Mouse (Mus musculus): ENCODE measurements around the gene Kiss1r. TPM values are rescaled to one million over a fixed set of nuclear protein-coding genes. Genes with fewer than 3 reads are reported as not detected.
A peak's percentile ranks its signal among the peaks of the same experiment; 100 is the strongest.

Kiss1r gene
- polyA plus RNA-seq, 1 experiment: 0.25 TPM

- Histone ChIP-seq H3K27me3 (ENCODE audit: control insufficient read depth, insufficient read depth, low read length, poor library complexity, severe bottlenecking) (no peaks in the 10 kb centered on the region), H3K9me3 (replicated peaks; ENCODE audit: control insufficient read depth, insufficient read depth, low read length, poor library complexity, severe bottlenecking) (no peaks in the 10 kb centered on the region), H3K9ac (ENCODE audit: low read depth, poor library complexity, severe bottlenecking) (no peak overlapping the region), H3K27ac (ENCODE audit: insufficient read depth, low read length) (no peak overlapping the region), H3K36me3 (ENCODE audit: control insufficient read depth, insufficient read depth, low read length, poor library complexity, severe bottlenecking) (no peaks in the 10 kb centered on the region), H3K4me3 (ENCODE audit: low read depth, low read length) (no peak overlapping the region), H3K4me1 (ENCODE audit: control insufficient read depth, insufficient read depth, low read length) (no peaks in the 10 kb centered on the region)
- TF ChIP-seq CTCF (IDR thresholded peaks at IDR 0.05; ENCODE audit: low read depth, low read length) (no peak), POLR2A (IDR thresholded peaks at IDR 0.05; ENCODE audit: insufficient read depth, low read length) (no peak), EP300 (IDR thresholded peaks at IDR 0.05; ENCODE audit: insufficient read depth, low read depth, low read length) (no peak)
These were observed 4.4 kb upstream of the Kiss1r start for GRCm38 (mm10) chr10:79912412-79912811.

- no peak overlapping the region for H3K9ac ChIP-seq (ENCODE audit: low read depth, poor library complexity, severe bottlenecking)
- no peaks in the 10 kb centered on the region for H3K4me1 ChIP-seq (ENCODE audit: control insufficient read depth, insufficient read depth, low read length)
- no peak overlapping the region for H3K4me3 ChIP-seq (ENCODE audit: low read depth, low read length)
These were observed 2.4 kb upstream of the Kiss1r start for GRCm38 (mm10) chr10:79914131-79914947.

GRCm38 (mm10) chr10:79914948-79915596 is 1.7 kb upstream of the Kiss1r start:
- Histone ChIP-seq H3K27me3 (ENCODE audit: control insufficient read depth, insufficient read depth, low read length, poor library complexity, severe bottlenecking) (no peaks in the 10 kb centered on the region), H3K36me3 (ENCODE audit: control insufficient read depth, insufficient read depth, low read length, poor library complexity, severe bottlenecking) (no peaks in the 10 kb centered on the region), H3K4me3 (ENCODE audit: low read depth, low read length) (no peak overlapping the region), H3K9ac (ENCODE audit: low read depth, poor library complexity, severe bottlenecking) (no peak overlapping the region), H3K4me1 (ENCODE audit: control insufficient read depth, insufficient read depth, low read length) (peaks cover 1% of the 10 kb centered on the region), H3K9me3 (replicated peaks; ENCODE audit: control insufficient read depth, insufficient read depth, low read length, poor library complexity, severe bottlenecking) (no peaks in the 10 kb centered on the region), H3K27ac (ENCODE audit: insufficient read depth, low read length) (no peak overlapping the region)
- TF ChIP-seq POLR2A (IDR thresholded peaks at IDR 0.05; ENCODE audit: insufficient read depth, low read length) (no peak), CTCF (IDR thresholded peaks at IDR 0.05; ENCODE audit: low read depth, low read length) (no peak), EP300 (IDR thresholded peaks at IDR 0.05; ENCODE audit: insufficient read depth, low read depth, low read length) (no peak)

More at GRCm38 (mm10) chr10:79914131-79914947, 2.4 kb upstream of the Kiss1r start:
- Histone ChIP-seq H3K9me3 (replicated peaks; ENCODE audit: control insufficient read depth, insufficient read depth, low read length, poor library complexity, severe bottlenecking) (no peaks in the 10 kb centered on the region), H3K36me3 (ENCODE audit: control insufficient read depth, insufficient read depth, low read length, poor library complexity, severe bottlenecking) (no peaks in the 10 kb centered on the region), H3K27me3 (ENCODE audit: control insufficient read depth, insufficient read depth, low read length, poor library complexity, severe bottlenecking) (no peaks in the 10 kb centered on the region), H3K27ac (ENCODE audit: insufficient read depth, low read length) (no peak overlapping the region)
- TF ChIP-seq EP300 (IDR thresholded peaks at IDR 0.05; ENCODE audit: insufficient read depth, low read depth, low read length): no peak
- no peak for TF ChIP-seq POLR2A (IDR thresholded peaks at IDR 0.05; ENCODE audit: insufficient read depth, low read length)
- TF ChIP-seq CTCF (IDR thresholded peaks at IDR 0.05; ENCODE audit: low read depth, low read length): no peak

- peaks cover 7% of the 10 kb centered on the region for H3K4me1 ChIP-seq (ENCODE audit: control insufficient read depth, insufficient read depth, low read length)
- peak overlapping the region; percentile 73 for H3K9ac ChIP-seq (ENCODE audit: low read depth, poor library complexity, severe bottlenecking)
- no peaks in the 10 kb centered on the region for H3K36me3 ChIP-seq (ENCODE audit: control insufficient read depth, insufficient read depth, low read length, poor library complexity, severe bottlenecking)
- H3K27ac ChIP-seq (ENCODE audit: insufficient read depth, low read length): no peak overlapping the region
- no peak for TF ChIP-seq CTCF (IDR thresholded peaks at IDR 0.05; ENCODE audit: low read depth, low read length)
- no peak for TF ChIP-seq POLR2A (IDR thresholded peaks at IDR 0.05; ENCODE audit: insufficient read depth, low read length)
- no peak for TF ChIP-seq EP300 (IDR thresholded peaks at IDR 0.05; ENCODE audit: insufficient read depth, low read depth, low read length)
- H3K27me3 ChIP-seq (ENCODE audit: control insufficient read depth, insufficient read depth, low read length, poor library complexity, severe bottlenecking): no peaks in the 10 kb centered on the region
- peak overlapping the region; percentile 74 for H3K4me3 ChIP-seq (ENCODE audit: low read depth, low read length)
- H3K9me3 ChIP-seq (replicated peaks; ENCODE audit: control insufficient read depth, insufficient read depth, low read length, poor library complexity, severe bottlenecking): no peaks in the 10 kb centered on the region
These were observed 690 bp upstream of the Kiss1r start for GRCm38 (mm10) chr10:79916081-79916480.

GRCm38 (mm10) chr10:79917532-79918100 is 845 bp downstream of the Kiss1r start:
- H3K27me3 ChIP-seq (ENCODE audit: control insufficient read depth, insufficient read depth, low read length, poor library complexity, severe bottlenecking): no peaks in the 10 kb centered on the region
- H3K36me3 ChIP-seq (ENCODE audit: control insufficient read depth, insufficient read depth, low read length, poor library complexity, severe bottlenecking): no peaks in the 10 kb centered on the region
- no peak overlapping the region for H3K27ac ChIP-seq (ENCODE audit: insufficient read depth, low read length)
- TF ChIP-seq CTCF (IDR thresholded peaks at IDR 0.05; ENCODE audit: low read depth, low read length) (no peak), EP300 (IDR thresholded peaks at IDR 0.05; ENCODE audit: insufficient read depth, low read depth, low read length) (no peak), POLR2A (IDR thresholded peaks at IDR 0.05; ENCODE audit: insufficient read depth, low read length) (no peak)
- H3K4me3 ChIP-seq (ENCODE audit: low read depth, low read length): no peak overlapping the region
- H3K9ac ChIP-seq (ENCODE audit: low read depth, poor library complexity, severe bottlenecking): no peak overlapping the region; the same call in 1 of the 2 replicates
- peaks cover 7% of the 10 kb centered on the region for H3K4me1 ChIP-seq (ENCODE audit: control insufficient read depth, insufficient read depth, low read length)
- no peaks in the 10 kb centered on the region for H3K9me3 ChIP-seq (replicated peaks; ENCODE audit: control insufficient read depth, insufficient read depth, low read length, poor library complexity, severe bottlenecking)
